Mouse (Mus musculus) intestine, postnatal 0 days (tissue): ENCODE results near the gene Ubxn11. TPM values are rescaled to one million over a fixed set of nuclear protein-coding genes. Genes with fewer than 3 reads are reported as not detected.

Experiments
- ATAC-seq: fragments of 200-750 bp; cut with Nextera tagmentation; 2 replicates; pipeline ENCODE4 v1.8.0; 2017; ENCODE audit warnings: mild to moderate bottlenecking, moderate TSS enrichment, moderate library complexity
- H3K27ac ChIP-seq: fragments of 300-500 bp; sonication (generic); 2 replicates; pipeline ENCODE4 v1.5.1; 2014; ENCODE audit warnings: mild to moderate bottlenecking, low read depth, low read length, moderate library complexity
- H3K27me3 ChIP-seq: fragments of 300-500 bp; sonication (generic); replicated peaks from 2 replicates; pipeline ENCODE4 v1.6.1; 2014; ENCODE audit warnings: low read length, mixed read lengths; ENCODE audit not compliant: control insufficient read depth, insufficient read depth
- H3K36me3 ChIP-seq: fragments of 300-500 bp; sonication (generic); 2 replicates; pipeline ENCODE4 v1.6.1; 2014; ENCODE audit warnings: mild to moderate bottlenecking, moderate library complexity; ENCODE audit not compliant: control insufficient read depth, insufficient read depth
- H3K4me1 ChIP-seq: fragments of 300-500 bp; sonication (generic); replicated peaks from 2 replicates; pipeline ENCODE4 v1.6.1; 2014; ENCODE audit warnings: antibody characterized with exemption, low read length, mixed read lengths; ENCODE audit not compliant: control insufficient read depth, insufficient read depth
- H3K4me2 ChIP-seq: fragments of 300-500 bp; sonication (generic); replicated peaks from 2 replicates; pipeline ENCODE4 v1.6.1; 2014; ENCODE audit warnings: low read depth, mild to moderate bottlenecking, moderate library complexity
- H3K4me3 ChIP-seq: fragments of 300-500 bp; sonication (generic); 2 replicates; pipeline ENCODE4 v1.5.1; 2014; ENCODE audit warnings: low read depth, low read length
- H3K9ac ChIP-seq: fragments of 300-500 bp; sonication (generic); 2 replicates; pipeline ENCODE4 v1.6.1; 2014; ENCODE audit warnings: mild to moderate bottlenecking, low read depth, low read length
- H3K9me3 ChIP-seq: fragments of 300-500 bp; sonication (generic); 2 replicates; pipeline ENCODE4 v1.6.1; 2016; ENCODE audit warnings: mixed run types; ENCODE audit not compliant: control insufficient read depth
- CTCF ChIP-seq: sonication (generic); IDR thresholded peaks from 2 replicates; pipeline ENCODE4 v1.5.1; 2016; ENCODE audit warnings: low read depth, mild to moderate bottlenecking, control low read depth, antibody characterized with exemption, moderate library complexity
- WGBS: fragments of 180-500 bp; shearing (Covaris S2); extraction: QIAGEN DNeasy Blood & Tissue Kit; methylation state at CpG from one replicate; pipeline ENCODE4 v1.1.7; 2014; 5-methylcytosine and 5-hydroxymethylcytosine counted together
- polyA plus RNA-seq: library from polyadenylated mRNA; unstranded; fragments of >200 nt; fragmentation: Nextera tagmentation; extraction: Ambion mirVana; gene quantifications from 2 replicates; pipeline ENCODE4 v1.2.1, GENCODE M21; 2015

Gene Ubxn11
- polyA plus RNA-seq, 1 experiment from 2014 or later, result 1.5 TPM

DNA sequence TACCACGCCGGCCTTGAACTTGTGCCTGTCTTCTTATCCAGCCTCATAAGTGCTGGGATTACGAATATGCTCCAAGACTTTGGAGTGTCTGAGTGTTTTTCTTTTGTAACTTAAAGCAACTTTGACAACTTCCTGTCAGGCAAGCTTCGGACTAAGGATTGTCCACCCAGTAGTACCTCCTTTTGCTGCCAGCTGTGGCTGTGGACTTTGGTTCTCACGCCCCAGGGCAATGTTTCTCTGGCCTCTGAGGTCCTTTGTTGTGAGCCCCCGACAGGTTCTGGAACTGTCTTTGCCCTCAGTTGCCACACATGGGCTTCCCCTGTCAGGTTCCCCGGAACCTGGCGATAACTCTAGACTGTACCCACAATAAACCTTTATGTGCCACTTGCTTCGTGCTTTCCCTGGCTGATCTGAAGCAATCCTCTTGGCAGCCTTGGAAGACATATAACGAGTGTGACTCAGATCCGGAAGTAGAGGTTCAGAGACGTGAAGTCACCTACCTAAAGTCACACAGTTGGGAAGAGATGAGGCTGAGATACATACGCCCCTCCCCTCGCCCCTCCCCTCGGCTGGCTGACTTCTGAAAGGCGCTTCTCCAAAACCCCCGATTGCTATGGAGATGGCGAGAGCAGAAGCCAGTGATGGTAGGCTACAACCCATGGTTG lies 41.1 kb upstream of the Ubxn11 start:
- Histone ChIP-seq H3K27me3 (no peaks in the 10 kb centered on the region), H3K4me2 (peak overlapping the region; percentile 48), H3K27ac (peak overlapping the region; percentile 92), H3K9ac (no peak overlapping the region; the same call in 1 of the 2 replicates), H3K4me3 (no peak overlapping the region), H3K4me1 (peaks cover 5% of the 10 kb centered on the region; the same call in 1 of the 2 replicates), H3K36me3 (no peaks in the 10 kb centered on the region), H3K9me3 (no peaks in the 10 kb centered on the region)
- no peak for TF ChIP-seq CTCF
- peak; percentile 69 for ATAC-seq
- 26% methylated on average over 18 of the region's 18 CpGs for WGBS

- 23% methylated on average over 8 of the region's 8 CpGs for WGBS
Observed at GRCm38 (mm10) chr4:134061944-134062446, 40.4 kb upstream of the Ubxn11 start.

DNA sequence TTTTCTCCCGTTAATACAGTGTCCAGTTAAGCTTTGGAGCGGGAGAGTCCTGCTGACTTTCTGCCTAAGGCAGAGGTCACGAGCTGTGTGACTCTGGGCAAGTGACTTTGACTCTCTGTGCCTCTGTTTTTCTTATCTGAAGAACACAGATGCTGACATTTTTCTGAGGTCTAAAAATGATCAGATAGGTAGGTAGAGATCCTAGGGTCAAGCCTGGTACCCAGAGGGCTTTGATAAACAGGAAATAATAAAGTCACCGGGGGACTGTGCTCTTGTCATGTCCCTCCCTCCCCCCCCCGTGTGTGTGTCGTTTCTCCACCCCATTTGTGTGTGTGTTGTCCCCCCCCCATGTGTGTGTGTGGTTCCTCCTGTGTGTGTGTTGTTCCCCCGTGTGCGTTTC lies 39.8 kb upstream of the Ubxn11 start:
- Histone ChIP-seq H3K4me1 (peaks cover 5% of the 10 kb centered on the region), H3K4me2 (peak overlapping the region; percentile 48), H3K36me3 (no peaks in the 10 kb centered on the region), H3K4me3 (no peak overlapping the region), H3K27ac (peak overlapping the region; percentile 92), H3K9ac (no peak overlapping the region), H3K27me3 (no peaks in the 10 kb centered on the region), H3K9me3 (no peaks in the 10 kb centered on the region)
- ATAC-seq, result no peak
- no peak for TF ChIP-seq CTCF
- 48% methylated on average over 8 of the region's 8 CpGs for WGBS

More at GRCm38 (mm10) chr4:134061944-134062446, 40.4 kb upstream of the Ubxn11 start:
- no peak overlapping the region; the same call in 1 of the 2 replicates for H3K9ac ChIP-seq
- peak; percentile 77 for ATAC-seq
- H3K4me2 ChIP-seq, result peak overlapping the region; percentile 48
- no peaks in the 10 kb centered on the region for H3K27me3 ChIP-seq
- no peak for TF ChIP-seq CTCF
- H3K4me3 ChIP-seq, result no peak overlapping the region
- H3K4me1 ChIP-seq, result peaks cover 5% of the 10 kb centered on the region
- H3K9me3 ChIP-seq, result no peaks in the 10 kb centered on the region
- no peaks in the 10 kb centered on the region for H3K36me3 ChIP-seq
- peak overlapping the region; percentile 92 for H3K27ac ChIP-seq

DNA sequence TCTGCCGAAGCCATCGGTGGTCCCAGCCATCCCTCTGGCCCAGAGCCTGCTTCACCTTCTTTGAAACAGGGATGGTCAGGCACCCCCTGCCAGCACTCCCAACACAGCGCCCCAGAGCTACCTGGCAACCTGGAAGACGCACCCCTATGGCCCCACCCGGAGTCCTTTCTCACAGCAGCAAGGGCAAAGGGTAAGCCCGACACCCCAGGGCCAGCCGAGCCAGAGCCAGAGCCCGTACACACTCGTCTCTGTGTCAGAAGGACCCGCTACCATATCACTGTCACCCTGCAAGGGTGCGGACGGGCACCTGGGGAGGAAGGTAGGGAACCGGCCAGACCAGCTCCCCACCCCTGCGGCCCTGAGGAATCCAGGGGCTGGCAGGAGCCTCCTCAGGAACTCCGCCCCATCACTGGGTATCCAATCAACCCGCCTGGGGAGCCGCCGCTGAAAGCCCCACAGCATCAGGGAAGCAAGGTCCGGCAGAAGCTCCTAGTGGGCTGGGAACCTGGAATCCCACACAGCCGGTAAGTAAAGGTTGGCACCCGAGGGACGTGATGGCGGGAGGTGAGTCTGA lies 36.9 kb upstream of the Ubxn11 start:
- peak overlapping the region; percentile 63 for H3K4me2 ChIP-seq
- H3K9me3 ChIP-seq, result no peaks in the 10 kb centered on the region
- peaks cover 2% of the 10 kb centered on the region for H3K4me1 ChIP-seq
- TF ChIP-seq CTCF, result no peak
- H3K27me3 ChIP-seq, result no peaks in the 10 kb centered on the region
- H3K36me3 ChIP-seq, result no peaks in the 10 kb centered on the region
- H3K9ac ChIP-seq, result peak overlapping the region; percentile 45; the same call in 1 of the 2 replicates
- peak overlapping the region; percentile 42 for H3K4me3 ChIP-seq
- peak overlapping the region; percentile 84 for H3K27ac ChIP-seq
- 15% methylated on average over 23 of the region's 23 CpGs for WGBS
- no peak for ATAC-seq

GRCm38 (mm10) chr4:134067383-134067782 lies 35.0 kb upstream of the Ubxn11 start:
- TF ChIP-seq CTCF, result no peak
- Histone ChIP-seq H3K36me3 (peaks cover 5% of the 10 kb centered on the region; the same call in 1 of the 2 replicates), H3K4me1 (no peaks in the 10 kb centered on the region; the same call in 1 of the 2 replicates), H3K9ac (no peak overlapping the region; the same call in 1 of the 2 replicates), H3K4me3 (peak overlapping the region; percentile 42), H3K4me2 (peak overlapping the region; percentile 63), H3K27me3 (no peaks in the 10 kb centered on the region), H3K9me3 (no peaks in the 10 kb centered on the region), H3K27ac (peak overlapping the region; percentile 89)
- peak; percentile 54 for ATAC-seq
- WGBS, result 42% methylated on average over 8 of the region's 8 CpGs

- Histone ChIP-seq H3K36me3 (peaks cover 11% of the 10 kb centered on the region), H3K4me3 (peak overlapping the region; percentile 7; the same call in 1 of the 2 replicates), H3K9ac (peak overlapping the region; percentile 37), H3K27me3 (no peaks in the 10 kb centered on the region), H3K9me3 (no peaks in the 10 kb centered on the region), H3K4me2 (peak overlapping the region; percentile 63), H3K27ac (peak overlapping the region; percentile 89), H3K4me1 (no peaks in the 10 kb centered on the region; the same call in 1 of the 2 replicates)
- 41% methylated on average over 7 of the region's 7 CpGs for WGBS
- ATAC-seq, result peak; percentile 62
- peak; percentile 42 for TF ChIP-seq CTCF
Observed at GRCm38 (mm10) chr4:134067833-134068544, 34.4 kb upstream of the Ubxn11 start.
